Mouse (Mus musculus): Measurements from ENCODE around the gene Rpl18a.

DNA sequence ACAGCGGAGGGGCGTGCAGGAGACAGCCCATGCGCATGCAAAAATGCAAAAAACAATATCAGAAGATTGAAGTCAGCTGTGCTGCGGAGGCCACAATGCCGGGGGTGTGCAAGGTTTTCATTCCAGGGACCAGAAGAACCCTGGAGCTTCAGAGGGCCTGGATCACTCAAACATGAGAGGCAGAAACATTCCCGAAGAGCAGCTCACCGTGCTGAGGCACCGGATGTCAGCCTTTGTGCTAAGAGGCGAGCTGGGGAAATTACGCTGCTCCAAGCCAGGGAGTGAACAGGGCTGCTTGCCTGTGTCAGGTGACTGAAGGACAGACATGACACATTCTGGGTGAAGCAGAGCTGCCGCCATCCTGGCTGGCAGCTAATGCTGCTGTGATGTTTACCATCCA lies 16.7 kb downstream of the Rpl18a start:
- no peak for TF ChIP-seq CTCF (IDR thresholded peaks at IDR 0.05; ENCODE audit: insufficient read depth, low read length)
- TF ChIP-seq POLR2A (IDR thresholded peaks at IDR 0.05; ENCODE audit: borderline replicate concordance, extremely low read depth, low read depth, low read length) = no peak

All from lung, adult 2 months (tissue).